Mouse (Mus musculus) activated CD4-positive, CD25-positive, alpha-beta regulatory T cell, adult 9 weeks (primary cell): ENCODE data around the gene Lhb. TPM values are rescaled to one million over a fixed set of nuclear protein-coding genes. Genes with fewer than 3 reads are reported as not detected.

ENCODE experiments used
- polyA plus RNA-seq: library from polyadenylated mRNA; unstranded; fragments of 100-300 nt; shearing (Covaris generic); gene quantifications from one replicate; pipeline ENCODE4 v1.2.1, GENCODE M21; 2017

Gene Lhb
- not detected for polyA plus RNA-seq

DNA sequence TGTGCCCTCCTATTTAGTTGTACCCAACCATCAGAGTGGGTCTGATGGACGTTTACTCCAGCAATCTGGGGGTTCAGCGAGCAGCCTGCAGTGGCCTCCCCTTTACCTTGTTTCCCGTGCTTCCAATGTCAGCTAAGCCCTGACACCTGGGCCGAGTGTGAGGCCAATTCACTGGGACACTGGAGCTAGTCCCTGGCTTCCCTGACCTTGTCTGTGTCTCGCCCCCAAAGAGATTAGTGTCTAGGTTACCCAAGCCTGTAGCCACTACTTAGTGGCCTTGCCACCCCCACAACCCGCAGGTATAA is at the start of gene Lhb:
Lhb (plus strand) TSS at position 206 of the 305 bp plus-strand sequence.

GRCm38 (mm10) chr7:45395578-45396336 is 24.9 kb upstream of the Lhb start, which contains the start of gene Snrnp70:
Snrnp70 (minus strand) TSS chr7:45395742.

GRCm38 (mm10) chr7:45405091-45406075 is 15.2 kb upstream of the Lhb start, which contains the start of gene Kcna7:
Kcna7 (plus strand) TSS chr7:45405653.

DNA sequence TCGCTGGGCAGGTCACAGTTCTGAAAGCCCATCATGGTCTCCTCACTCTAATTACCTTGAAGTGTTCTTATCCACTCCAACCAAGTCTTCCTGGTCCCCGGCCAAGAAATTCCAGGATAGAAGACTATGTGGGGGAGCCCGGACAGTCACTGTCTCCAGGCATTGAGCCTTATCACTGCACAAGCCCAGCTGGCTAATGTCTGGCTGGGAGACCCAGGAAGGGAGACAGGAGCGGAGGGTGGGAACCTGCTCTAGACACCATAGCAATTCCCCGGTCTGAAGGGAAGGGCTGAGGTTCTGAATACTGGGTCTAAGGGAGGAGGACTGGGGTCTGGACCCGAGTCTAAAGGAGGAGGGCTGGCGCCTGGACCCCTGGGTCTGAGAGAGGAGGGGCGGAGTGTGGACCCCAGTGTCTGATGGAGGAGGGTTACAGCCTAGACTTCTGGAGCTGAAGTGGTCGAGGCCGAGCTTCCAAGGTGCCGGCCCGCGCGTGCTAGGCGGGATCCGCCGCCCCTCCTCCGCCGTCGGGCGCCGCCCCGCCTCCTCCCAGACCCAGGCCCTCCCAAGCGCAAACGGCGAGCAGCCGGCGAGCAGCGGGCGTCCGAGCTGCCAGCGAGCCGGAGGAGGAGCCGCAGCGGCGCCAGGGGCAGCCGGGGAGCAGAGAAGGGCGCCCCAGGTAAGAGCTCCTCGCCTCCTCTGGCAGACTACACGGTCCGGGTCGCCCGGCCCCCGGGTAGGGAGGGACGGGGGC is 7.3 kb upstream of the Lhb start, which contains the start of gene Ntf5:
Ntf5 (plus strand) TSS at position 583 of the 751 bp plus-strand sequence.

DNA sequence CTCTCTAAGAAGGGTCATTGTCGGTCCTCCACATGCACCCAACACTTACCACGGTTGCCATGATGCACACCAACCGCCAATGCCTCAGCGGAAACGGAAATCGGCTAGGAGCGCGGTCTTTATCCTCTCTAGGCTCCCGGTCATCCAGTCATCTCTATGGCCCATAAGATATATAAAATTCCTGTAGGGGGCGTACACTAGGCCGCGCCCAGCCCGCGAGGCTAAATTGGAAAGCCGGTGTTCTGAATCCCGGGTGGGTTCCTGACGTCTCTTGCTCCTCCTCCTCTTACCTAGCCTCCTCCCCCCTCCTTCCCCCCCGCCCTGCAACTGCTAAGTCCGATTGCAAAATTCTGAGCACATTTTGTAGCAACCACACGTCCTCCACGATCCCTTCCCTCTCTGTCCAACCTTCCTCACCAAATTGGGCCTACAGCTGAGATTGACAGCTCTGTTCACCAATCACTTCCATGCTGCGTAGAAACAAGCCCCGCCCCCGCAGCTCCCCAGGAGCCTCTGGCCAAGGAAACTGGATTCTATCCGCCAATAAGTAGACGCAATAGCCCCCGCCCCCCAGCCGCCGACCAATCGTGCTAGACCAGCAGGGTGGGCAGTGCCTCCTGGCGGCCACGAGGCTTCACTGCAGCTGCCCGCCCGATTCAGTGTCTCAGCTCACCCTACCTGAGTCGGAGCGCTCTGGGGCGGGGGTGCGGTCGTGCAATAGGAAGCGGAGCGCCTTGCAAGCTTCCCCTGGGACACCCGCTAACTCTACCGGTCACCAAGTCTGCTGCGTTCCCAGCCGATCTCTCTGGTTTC is 13.8 kb downstream of the Lhb start, which contains the start of gene Gys1:
Gys1 (plus strand) TSS at position 642 of the 813 bp plus-strand sequence.

DNA sequence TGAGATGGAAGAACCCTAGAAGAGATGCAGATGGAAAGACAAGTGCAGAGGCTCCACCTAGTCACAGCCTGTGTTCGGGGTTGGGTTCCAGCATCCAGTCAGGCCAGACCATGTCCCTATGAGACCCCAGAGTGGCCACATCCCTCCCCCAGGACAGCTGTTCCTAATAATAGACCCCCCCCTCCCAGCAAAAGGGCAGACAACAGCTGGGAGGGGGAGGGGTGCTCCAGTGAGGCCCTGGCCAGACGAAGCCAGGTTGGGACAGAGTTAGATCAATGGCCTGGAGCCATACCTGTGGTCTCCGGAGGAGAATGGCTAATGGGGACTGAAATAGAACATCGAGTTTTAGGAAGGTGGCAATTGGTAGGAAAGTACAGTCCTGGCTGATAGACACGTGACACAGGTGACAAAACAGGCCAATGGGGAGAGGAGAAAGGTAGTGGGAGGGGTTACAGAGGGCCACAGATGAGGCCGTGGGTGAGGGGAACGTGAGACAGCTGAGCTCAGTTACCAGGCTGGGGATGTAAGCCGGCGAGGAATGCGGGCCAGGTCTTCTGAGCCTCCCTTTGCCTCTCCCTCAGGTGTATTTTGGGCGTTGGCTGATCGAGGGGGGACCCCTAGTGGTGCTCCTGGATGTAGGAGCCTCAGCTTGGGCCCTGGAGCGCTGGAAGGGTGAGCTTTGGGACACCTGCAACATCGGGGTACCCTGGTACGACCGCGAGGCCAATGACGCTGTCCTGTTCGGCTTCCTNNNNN is 17.1 kb downstream of the Lhb start, which contains the start of gene Ruvbl2:
Ruvbl2 (minus strand) TSS at position 576 of the 756 bp plus-strand sequence.

DNA sequence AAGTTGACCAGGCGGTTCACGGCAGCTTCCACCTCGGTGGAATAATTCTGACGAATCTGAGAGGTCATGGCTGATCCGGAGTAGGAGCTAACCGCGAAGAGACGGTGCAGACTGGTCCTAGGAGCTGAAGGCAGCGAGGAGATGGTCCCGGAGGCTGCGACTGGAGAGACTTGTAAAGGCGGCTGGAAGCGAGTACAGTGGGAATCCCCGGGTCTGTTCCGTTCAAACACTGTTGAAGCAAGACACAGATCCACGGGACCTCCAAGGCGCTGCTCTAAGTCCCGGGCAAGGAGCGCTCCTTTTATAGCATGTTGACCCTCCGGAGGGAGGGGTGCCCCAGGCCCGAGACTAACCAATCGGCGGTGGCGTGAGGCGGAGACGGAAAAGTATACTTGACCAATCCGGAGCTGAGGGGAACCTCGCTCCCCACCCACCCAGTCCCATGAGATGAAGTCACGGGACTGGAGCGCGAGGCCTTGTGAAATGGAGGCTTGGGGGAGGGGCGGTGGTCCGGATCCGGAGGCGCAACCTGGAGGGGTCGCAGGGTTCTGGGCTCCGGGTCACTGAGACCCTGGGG is 39.0 kb downstream of the Lhb start, which contains the start of gene Ftl1:
Ftl1 (minus strand) TSS at position 321 of the 577 bp plus-strand sequence.

DNA sequence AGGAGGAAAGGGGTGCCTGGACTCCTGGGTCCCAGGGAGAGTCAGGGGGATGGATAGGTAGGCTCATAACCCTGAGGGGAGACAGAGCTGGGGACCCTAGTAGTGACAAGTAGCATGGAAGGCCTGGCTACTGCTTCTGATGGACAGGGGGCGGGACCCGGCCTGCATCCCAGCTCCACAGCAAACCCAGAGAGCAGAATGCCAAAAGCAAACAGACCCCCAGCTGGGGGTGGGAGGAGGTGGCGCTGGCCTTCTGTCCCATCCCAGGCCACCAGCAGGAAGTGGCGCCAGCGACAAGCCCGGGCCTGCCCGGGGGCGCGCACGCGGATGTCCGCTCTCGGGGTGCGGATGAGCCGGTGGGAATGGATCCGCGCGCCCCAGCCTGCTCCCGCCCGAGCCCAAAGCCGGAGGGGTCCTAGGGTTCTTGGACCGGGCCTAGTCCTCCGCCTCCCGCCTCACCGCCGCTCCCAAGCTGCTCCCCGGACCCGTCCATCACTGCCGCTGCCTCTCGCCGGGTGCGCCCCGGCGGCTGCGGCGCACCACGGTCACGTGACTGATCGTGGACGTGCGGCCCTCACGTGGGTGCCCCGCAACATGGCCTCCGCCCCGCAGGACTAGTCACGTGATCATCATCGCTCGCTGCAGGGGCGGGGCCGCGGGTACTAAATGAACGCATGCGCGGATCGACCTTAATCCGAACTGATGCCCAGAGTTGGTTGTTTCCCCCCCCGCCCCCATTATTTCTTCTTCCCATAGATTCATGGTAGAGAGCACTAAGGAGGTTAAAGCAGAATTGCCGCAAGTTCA is 45.9 kb downstream of the Lhb start, which contains the start of gene Bax:
Bax (minus strand) TSS at position 616 of the 807 bp plus-strand sequence.

Other genes starting within 250 kb of the Lhb start
- gene Gfy, start 241.3 kb upstream of the Lhb start, polyA plus RNA-seq, result not detected
- gene Pth2, start 239.8 kb upstream of the Lhb start, polyA plus RNA-seq, result not detected
- gene Ccdc155, start 215.9 kb upstream of the Lhb start, polyA plus RNA-seq, result 0.12 TPM
- gene Dkkl1, start 208.7 kb upstream of the Lhb start, polyA plus RNA-seq, result 16.3 TPM
- gene Tead2, start 205.1 kb upstream of the Lhb start, polyA plus RNA-seq, result 3.0 TPM
- gene Cd37, start 181.7 kb upstream of the Lhb start, polyA plus RNA-seq, result 641 TPM
- gene Slc6a16, start 179.7 kb upstream of the Lhb start, polyA plus RNA-seq, result not detected
- not detected for gene Slc6a21, start 143.3 kb upstream of the Lhb start, polyA plus RNA-seq
- 11.7 TPM for gene Trpm4, start 87.0 kb upstream of the Lhb start, polyA plus RNA-seq
- gene Hrc, start 85.5 kb upstream of the Lhb start, polyA plus RNA-seq, result not detected
- 0.12 TPM for gene Ppfia3, start 53.8 kb upstream of the Lhb start, polyA plus RNA-seq
- gene Lin7b, start 50.2 kb upstream of the Lhb start, polyA plus RNA-seq, result 0.89 TPM
- 263 TPM for gene Snrnp70, start 25.1 kb upstream of the Lhb start, polyA plus RNA-seq
- gene Kcna7, start 15.2 kb upstream of the Lhb start, polyA plus RNA-seq, result not detected
- 0.92 TPM for gene Ntf5, start 7.1 kb upstream of the Lhb start, polyA plus RNA-seq
- 19.6 TPM for gene Gys1, start 14.0 kb downstream of the Lhb start, polyA plus RNA-seq
- gene Ruvbl2, start 17.3 kb downstream of the Lhb start, polyA plus RNA-seq, result 67.2 TPM
- gene Ftl1, start 39.1 kb downstream of the Lhb start, polyA plus RNA-seq, result 2,196 TPM
- 249 TPM for gene Bax, start 46.1 kb downstream of the Lhb start, polyA plus RNA-seq
- 1.7 TPM for gene Tulp2, start 61.1 kb downstream of the Lhb start, polyA plus RNA-seq
- 0.88 TPM for gene Gm45808, start 66.0 kb downstream of the Lhb start, polyA plus RNA-seq
- 1.0 TPM for gene Dhdh, start 68.0 kb downstream of the Lhb start, polyA plus RNA-seq
- 289 TPM for gene Nucb1, start 89.6 kb downstream of the Lhb start, polyA plus RNA-seq
- gene Ppp1r15a, start 105.4 kb downstream of the Lhb start, polyA plus RNA-seq, result 59.4 TPM
- gene Plekha4, start 105.5 kb downstream of the Lhb start, polyA plus RNA-seq, result 0.40 TPM
- 1.9 TPM for gene Hsd17b14, start 134.1 kb downstream of the Lhb start, polyA plus RNA-seq
- 64.7 TPM for gene Bcat2, start 149.3 kb downstream of the Lhb start, polyA plus RNA-seq
- not detected for gene Fgf21, start 194.7 kb downstream of the Lhb start, polyA plus RNA-seq
- not detected for gene Fut1, start 196.5 kb downstream of the Lhb start, polyA plus RNA-seq
- gene Izumo1, start 201.0 kb downstream of the Lhb start, polyA plus RNA-seq, result 0.11 TPM
- 1.2 TPM for gene Rasip1, start 206.7 kb downstream of the Lhb start, polyA plus RNA-seq
- gene Mamstr, start 219.2 kb downstream of the Lhb start, polyA plus RNA-seq, result 0.72 TPM
- 0.17 TPM for gene Fut2, start 245.6 kb downstream of the Lhb start, polyA plus RNA-seq